Mouse (Mus musculus): ENCODE measurements at regions not wholly inside any gene's neighbourhood (a gene's known extent, or its start where the extent isn't known, plus 50 kb on each side); places are given as distances from the start of the nearest gene placed in this dataset.

- Histone ChIP-seq H3K4me1 (ENCODE audit: control insufficient read depth, insufficient read depth, low read length) (peaks cover 13% of the 10 kb centered on the region), H3K4me3 (ENCODE audit: insufficient read depth, low read length) (no peak overlapping the region), H3K27ac (ENCODE audit: insufficient read depth, low read length) (no peak overlapping the region)
- TF ChIP-seq CTCF (IDR thresholded peaks at IDR 0.05; ENCODE audit: borderline replicate concordance, insufficient read depth, low read length) (no peak), POLR2A (IDR thresholded peaks at IDR 0.05; ENCODE audit: low read depth, low read length) (no peak)
Observed at GRCm38 (mm10) chr4:150786651-150787050, 67.1 kb upstream of the Errfi1 start.

DNA sequence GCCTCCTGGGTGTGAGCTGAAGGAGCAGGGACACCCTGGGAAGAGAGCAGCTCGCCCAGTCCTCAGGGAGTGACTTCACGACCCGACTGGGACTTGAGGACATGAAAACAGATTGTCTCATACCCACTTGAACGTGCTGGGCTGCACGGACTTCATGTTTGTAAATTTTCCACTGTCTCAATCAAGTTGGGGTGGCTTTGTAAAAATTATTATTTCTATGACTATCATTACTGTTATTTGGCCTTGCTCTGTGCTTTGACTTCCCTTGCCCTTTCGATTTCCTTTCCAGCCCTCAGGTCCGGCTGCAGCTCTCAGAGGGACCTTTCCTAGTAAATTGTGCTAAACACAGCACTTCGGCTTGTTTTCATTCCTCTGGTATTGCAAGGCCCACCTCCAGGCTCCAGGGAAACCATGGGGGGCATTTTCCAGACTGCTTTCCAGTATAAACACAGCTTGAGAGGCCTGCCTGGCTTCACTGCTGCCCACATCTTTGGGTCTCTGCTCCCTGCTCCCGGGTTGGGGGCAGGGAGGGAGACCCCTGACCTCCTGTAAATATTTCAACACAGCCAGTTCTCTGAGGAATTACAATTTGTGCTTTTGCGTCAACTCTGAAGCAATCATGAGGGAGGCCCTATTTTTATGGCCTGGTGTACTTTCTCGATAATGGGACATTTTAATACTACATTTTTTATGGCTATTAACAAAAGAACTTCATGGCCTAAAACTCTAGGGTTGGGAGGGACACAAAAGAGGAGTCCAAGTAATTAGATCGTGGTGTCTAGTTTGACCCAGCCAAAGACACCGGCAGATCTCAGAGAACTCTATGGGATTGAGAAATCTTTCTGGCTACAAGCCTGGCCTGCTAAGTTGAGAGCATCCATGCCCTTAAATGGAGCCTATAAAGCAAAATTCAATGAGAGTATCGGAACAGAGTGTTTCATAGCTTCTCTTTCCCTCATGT lies 68.9 kb upstream of the Errfi1 start:
- no peak overlapping the region for H3K4me3 ChIP-seq (ENCODE audit: insufficient read depth, low read length)
- H3K4me1 ChIP-seq (ENCODE audit: control insufficient read depth, insufficient read depth, low read length), result peaks cover 14% of the 10 kb centered on the region
- H3K27ac ChIP-seq (ENCODE audit: insufficient read depth, low read length), result peak overlapping the region; percentile 88
- TF ChIP-seq CTCF (IDR thresholded peaks at IDR 0.05; ENCODE audit: borderline replicate concordance, insufficient read depth, low read length), result no peak
- TF ChIP-seq POLR2A (IDR thresholded peaks at IDR 0.05; ENCODE audit: low read depth, low read length), result no peak

DNA sequence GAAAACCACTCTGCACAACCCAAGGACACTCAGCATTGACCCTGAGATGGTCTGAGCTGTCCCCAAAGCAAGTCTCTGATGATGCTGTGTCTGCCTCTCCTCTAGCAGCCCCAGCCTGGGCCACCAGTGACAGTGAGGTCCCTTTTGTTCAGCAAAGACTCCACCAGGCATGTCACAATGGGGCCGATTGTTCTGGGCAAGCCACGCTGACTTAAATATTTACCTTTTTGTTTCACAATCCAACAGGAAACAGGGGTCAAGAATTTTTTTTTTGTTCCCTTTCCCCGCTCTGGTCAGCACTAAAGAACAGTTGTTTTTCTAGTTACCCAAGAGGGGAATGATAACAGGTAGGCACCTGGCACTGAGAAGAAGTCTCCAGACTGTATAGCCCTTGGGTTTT lies 72.4 kb upstream of the Errfi1 start:
- no peak for TF ChIP-seq CTCF (IDR thresholded peaks at IDR 0.05; ENCODE audit: borderline replicate concordance, insufficient read depth, low read length)
- TF ChIP-seq POLR2A (IDR thresholded peaks at IDR 0.05; ENCODE audit: low read depth, low read length), result no peak
- H3K4me1 ChIP-seq (ENCODE audit: control insufficient read depth, insufficient read depth, low read length), result peaks cover 17% of the 10 kb centered on the region
- no peak overlapping the region for H3K27ac ChIP-seq (ENCODE audit: insufficient read depth, low read length)
- H3K4me3 ChIP-seq (ENCODE audit: insufficient read depth, low read length), result no peak overlapping the region

DNA sequence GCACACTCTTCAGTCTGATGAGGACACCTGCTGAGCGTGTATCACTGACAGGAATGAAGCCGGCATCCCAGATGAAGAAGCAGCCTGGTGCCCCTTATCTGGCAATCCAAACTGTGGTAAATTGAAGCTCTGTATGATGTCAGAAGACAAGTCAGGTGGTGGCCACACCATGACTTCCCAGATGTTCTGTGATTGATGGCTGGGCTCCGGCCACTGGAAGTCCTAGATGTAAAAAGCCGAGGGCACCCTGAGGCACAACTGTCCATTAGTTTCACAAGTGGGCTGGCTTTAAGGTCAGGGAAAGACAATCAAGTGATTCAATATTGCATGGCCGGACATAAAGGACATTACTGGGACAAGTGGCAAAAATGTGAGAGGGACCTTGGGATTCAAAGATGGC lies 74.4 kb upstream of the Errfi1 start:
- Histone ChIP-seq H3K4me1 (ENCODE audit: control insufficient read depth, insufficient read depth, low read length) (peaks cover 15% of the 10 kb centered on the region), H3K4me3 (ENCODE audit: insufficient read depth, low read length) (no peak overlapping the region), H3K27ac (ENCODE audit: insufficient read depth, low read length) (no peak overlapping the region)
- no peak for TF ChIP-seq POLR2A (IDR thresholded peaks at IDR 0.05; ENCODE audit: low read depth, low read length)
- no peak for TF ChIP-seq CTCF (IDR thresholded peaks at IDR 0.05; ENCODE audit: borderline replicate concordance, insufficient read depth, low read length)

GRCm38 (mm10) chr4:150778683-150779082 lies 75.0 kb upstream of the Errfi1 start:
- H3K27ac ChIP-seq (ENCODE audit: insufficient read depth, low read length), result no peak overlapping the region
- H3K4me1 ChIP-seq (ENCODE audit: control insufficient read depth, insufficient read depth, low read length), result peaks cover 15% of the 10 kb centered on the region
- TF ChIP-seq POLR2A (IDR thresholded peaks at IDR 0.05; ENCODE audit: low read depth, low read length), result no peak
- TF ChIP-seq CTCF (IDR thresholded peaks at IDR 0.05; ENCODE audit: borderline replicate concordance, insufficient read depth, low read length), result no peak
- H3K4me3 ChIP-seq (ENCODE audit: insufficient read depth, low read length), result no peak overlapping the region

DNA sequence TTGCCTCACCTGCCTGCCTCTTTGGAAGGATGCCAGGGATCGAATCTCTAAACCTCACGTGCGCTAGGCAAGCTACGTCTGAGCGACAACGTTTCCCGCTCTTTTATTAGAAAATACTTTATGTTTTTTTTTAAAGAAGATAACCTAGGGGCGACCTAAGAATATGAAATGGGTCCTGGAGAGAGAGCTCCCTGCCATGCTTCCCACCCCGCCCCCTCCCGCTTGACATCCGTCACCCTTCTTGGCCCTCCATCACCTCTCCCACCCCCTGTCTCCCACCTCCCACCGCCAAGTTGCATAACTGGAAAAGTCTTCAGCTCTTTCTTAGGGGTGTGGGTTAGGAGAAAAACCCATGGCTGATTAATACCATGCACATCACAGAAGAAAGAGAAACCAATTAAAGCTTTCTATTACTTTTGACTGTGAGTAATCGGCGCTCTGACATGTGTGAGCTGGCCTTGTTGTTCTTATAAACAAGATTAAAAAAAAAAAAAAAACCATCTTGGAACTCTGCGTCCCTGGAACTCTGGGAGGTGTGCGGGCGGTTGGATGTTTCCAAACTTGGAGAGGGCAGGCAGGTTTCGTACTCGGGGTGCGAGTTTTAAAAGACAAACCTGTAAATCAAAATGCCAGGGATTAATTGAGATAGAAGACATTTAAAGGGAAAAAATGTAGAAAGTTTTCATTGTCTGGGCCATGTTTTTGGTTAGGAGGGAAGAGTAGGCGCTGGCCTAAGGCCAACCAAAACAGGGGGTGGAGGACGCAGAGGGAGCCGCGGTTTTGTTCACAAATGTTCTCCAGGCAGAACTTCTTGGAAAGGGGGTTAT lies 77.8 kb upstream of the Errfi1 start:
- TF ChIP-seq POLR2A (IDR thresholded peaks at IDR 0.05; ENCODE audit: low read depth, low read length) (no peak), CTCF (IDR thresholded peaks at IDR 0.05; ENCODE audit: borderline replicate concordance, insufficient read depth, low read length) (no peak)
- peak overlapping the region; percentile 86 for H3K27ac ChIP-seq (ENCODE audit: insufficient read depth, low read length)
- H3K4me1 ChIP-seq (ENCODE audit: control insufficient read depth, insufficient read depth, low read length), result peaks cover 6% of the 10 kb centered on the region
- no peak overlapping the region for H3K4me3 ChIP-seq (ENCODE audit: insufficient read depth, low read length)

GRCm38 (mm10) chr4:150775281-150775680 lies 78.4 kb upstream of the Errfi1 start:
- TF ChIP-seq CTCF (IDR thresholded peaks at IDR 0.05; ENCODE audit: borderline replicate concordance, insufficient read depth, low read length) (no peak), POLR2A (IDR thresholded peaks at IDR 0.05; ENCODE audit: low read depth, low read length) (no peak)
- H3K27ac ChIP-seq (ENCODE audit: insufficient read depth, low read length), result 0 out of 2 replicates have a peak overlapping the region, but pooled peaks have one; percentile 4
- H3K4me1 ChIP-seq (ENCODE audit: control insufficient read depth, insufficient read depth, low read length), result peaks cover 6% of the 10 kb centered on the region
- no peak overlapping the region for H3K4me3 ChIP-seq (ENCODE audit: insufficient read depth, low read length)

DNA sequence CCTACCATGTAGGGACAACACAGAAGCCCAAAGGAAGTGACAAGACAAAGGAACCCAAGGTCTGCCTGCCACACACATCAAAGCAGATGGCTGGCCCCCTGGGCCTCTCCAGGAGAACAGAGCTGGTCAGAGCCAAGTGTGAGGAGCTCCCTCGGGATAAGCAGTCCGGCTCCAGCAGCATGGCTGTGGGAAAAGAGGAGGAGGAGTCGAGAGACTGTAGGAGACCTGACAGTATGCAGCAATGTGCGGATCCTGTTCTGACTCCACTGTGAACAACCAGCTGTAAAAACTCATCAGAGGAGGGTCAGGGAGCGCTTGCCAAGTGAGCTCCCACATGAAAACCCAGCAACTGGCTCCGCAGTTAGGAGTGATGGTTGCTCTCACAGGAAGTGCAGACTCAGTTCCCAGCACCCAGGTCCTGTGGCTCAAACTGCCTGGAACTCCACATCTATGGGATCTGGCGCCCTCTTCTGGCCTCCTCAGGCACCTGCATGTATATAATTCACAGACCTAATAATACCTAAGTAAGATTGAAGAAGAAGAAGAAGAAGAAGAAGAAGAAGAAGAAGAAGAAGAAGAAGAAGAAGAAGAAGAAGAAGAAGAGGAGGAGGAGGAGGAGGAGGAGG lies 79.3 kb upstream of the Errfi1 start:
- no peak overlapping the region for H3K4me3 ChIP-seq (ENCODE audit: insufficient read depth, low read length)
- TF ChIP-seq POLR2A (IDR thresholded peaks at IDR 0.05; ENCODE audit: low read depth, low read length), result no peak
- no peak for TF ChIP-seq CTCF (IDR thresholded peaks at IDR 0.05; ENCODE audit: borderline replicate concordance, insufficient read depth, low read length)
- H3K27ac ChIP-seq (ENCODE audit: insufficient read depth, low read length), result no peak overlapping the region
- H3K4me1 ChIP-seq (ENCODE audit: control insufficient read depth, insufficient read depth, low read length), result peaks cover 10% of the 10 kb centered on the region

DNA sequence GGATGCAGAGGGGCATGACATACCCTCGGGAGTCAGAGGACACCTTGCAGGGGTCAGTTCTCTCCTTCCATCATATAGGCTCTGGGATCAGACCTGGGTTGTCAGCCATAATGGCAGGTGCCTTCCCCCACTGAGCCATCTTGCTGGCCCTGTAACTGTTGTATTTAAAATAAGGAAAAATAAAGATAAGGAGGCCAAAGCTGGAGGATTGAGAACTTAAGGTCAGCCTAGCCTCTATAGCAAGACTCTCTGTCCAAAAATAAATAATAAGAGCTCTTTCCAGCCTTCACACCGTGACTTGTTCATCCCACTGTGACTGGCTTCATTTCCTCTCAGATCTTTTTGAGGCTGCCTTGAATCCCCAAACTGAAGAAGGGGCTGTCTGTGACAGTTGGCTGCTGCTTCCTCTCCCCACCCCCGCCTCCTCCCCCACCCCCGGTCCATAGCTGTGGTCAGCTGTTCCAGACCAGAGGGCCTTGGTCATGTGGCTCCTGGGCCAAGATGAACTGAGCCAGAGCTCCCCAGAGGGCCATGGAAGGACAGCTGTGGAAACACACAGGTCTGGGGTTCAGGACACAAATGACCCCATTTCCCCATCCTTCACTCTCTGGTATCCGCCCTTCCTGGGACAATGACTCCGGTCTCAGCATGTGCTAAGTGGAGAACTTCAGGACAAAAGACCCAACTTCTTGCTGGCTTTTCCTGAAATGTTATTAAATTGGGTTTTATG lies 81.6 kb upstream of the Errfi1 start:
- TF ChIP-seq CTCF (IDR thresholded peaks at IDR 0.05; ENCODE audit: borderline replicate concordance, insufficient read depth, low read length), result no peak
- TF ChIP-seq POLR2A (IDR thresholded peaks at IDR 0.05; ENCODE audit: low read depth, low read length), result no peak
- peaks cover 8% of the 10 kb centered on the region for H3K4me1 ChIP-seq (ENCODE audit: control insufficient read depth, insufficient read depth, low read length)

More for the DNA sequence above, 81.6 kb upstream of the Errfi1 start:
- Histone ChIP-seq H3K27ac (ENCODE audit: insufficient read depth, low read length) (no peak overlapping the region), H3K4me3 (ENCODE audit: insufficient read depth, low read length) (no peak overlapping the region)
